Mouse (Mus musculus) cortical plate, adult 2 months (tissue): ENCODE results near the gene Coro1b.

Source experiments
- CTCF ChIP-seq: fragments of 200-500 bp; IDR thresholded peaks from 2 replicates; pipeline ENCODE4 v1.5.1; 2011; ENCODE audit warnings: mild to moderate bottlenecking, control low read depth, low read length; ENCODE audit not compliant: insufficient read depth; ENCODE audit errors: extremely low read depth
- POLR2A ChIP-seq: fragments of 200-500 bp; IDR thresholded peaks from 2 replicates; pipeline ENCODE4 v1.6.1; 2011; ENCODE audit warnings: mild to moderate bottlenecking, low read length, control low read depth; ENCODE audit not compliant: insufficient read depth; ENCODE audit errors: extremely low read depth

DNA sequence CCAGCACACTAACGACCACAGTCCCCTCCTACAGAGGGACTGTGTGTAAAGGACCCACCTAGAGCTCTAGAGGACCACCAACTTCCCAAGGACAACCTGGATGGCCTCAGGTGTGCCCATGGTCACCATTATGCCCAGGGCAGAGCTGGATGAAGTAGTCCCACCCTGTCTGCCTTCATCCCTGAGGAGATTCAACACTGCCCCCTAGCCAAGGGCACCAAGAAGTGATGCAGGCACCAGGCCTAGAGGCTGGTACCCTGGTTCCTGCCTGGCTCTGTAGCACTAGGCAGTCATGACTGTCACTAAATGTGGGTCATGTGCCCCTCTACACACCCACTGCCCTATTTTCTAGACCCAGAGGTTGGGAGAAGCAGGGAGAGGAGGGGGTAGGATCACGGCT lies 16.7 kb upstream of the Coro1b start:
- TF ChIP-seq CTCF (peak; percentile 24; the same call in 1 of the 2 replicates), POLR2A (no peak)
